Mouse (Mus musculus) lung, postnatal 4 days (tissue): ENCODE data around the gene Anxa2.
A peak's percentile ranks its signal among the peaks of the same experiment; 100 is the strongest.

Experiments
- DNase-seq, 2 experiments: peaks; one replicate each; pipeline ENCODE4 v3.0.0; 2021

Anxa2 gene

DNA sequence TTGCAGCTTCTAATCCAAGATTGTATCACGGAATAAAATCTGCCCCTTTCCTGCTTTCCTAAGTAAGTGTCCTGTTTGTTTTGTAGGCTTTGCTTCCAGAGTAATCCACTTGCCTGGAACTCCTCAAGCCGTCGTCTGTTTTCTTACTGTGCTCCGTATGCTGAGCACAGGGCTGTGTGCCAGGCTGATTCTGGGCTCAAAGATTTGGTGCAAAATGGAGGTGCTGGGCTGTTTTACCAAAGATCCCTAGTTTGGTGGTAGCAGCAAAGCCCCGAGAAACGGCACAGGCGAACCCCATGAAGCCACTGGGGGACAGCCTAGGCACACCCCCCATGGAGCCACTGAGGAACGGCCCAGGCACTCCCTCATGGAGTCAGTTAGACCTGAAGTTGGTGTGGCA is 60.8 kb downstream of the Anxa2 start:
- no peak for DNase-seq

DNA sequence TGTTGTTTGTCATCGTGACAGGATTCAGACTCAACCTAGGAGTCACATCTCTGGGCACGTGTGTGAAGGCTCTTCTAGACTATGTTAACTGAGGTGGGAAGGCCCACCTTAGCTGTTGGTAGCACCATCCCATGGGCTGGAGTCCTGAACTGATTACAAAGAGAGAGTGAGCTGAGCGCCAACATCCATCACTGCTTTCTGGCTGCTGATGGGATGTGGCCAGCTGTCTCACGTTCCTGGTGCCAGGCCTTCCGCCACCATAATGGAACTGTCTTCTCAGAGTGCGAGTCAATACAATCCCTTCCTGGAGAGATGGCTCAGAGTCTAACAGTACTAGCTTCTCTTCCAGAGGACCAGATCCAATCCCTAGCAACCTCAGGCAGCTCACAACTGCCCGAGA is 62.0 kb downstream of the Anxa2 start:
- DNase-seq: no peak

DNA sequence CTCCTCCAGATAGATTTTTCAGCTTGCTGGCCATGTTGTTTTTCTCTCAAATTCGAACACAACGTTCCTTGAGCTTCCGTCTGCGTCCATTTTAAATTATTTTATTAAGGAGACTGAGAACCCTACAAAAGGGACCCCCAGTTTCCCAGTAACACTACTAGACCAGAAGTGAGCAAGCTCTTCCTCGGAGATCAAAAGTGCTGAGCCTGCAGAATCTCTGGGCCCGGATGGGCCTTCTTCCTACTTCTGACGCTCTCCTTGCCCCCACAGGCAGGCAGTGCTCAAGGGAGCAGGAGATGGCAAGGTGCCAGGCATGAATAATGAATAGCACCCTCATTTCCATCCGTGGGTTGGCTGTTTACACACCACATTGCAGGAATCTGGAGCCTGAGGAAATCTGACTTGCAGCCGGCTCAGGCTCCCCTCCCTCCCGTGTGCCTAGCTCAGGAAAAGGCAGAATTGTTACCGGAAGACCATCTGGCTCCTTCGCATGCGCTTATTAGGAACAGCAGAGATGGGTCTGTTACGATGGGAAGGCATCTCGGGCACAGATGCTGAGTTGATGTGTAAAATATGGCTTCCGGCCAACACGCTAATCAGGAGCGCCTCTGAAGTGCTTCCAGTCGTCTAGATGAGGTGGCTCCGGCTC is 64.1 kb downstream of the Anxa2 start:
- peak; percentile 43 to 56 for DNase-seq
